Mouse (Mus musculus): ENCODE measurements around the gene Pygm. TPM values are rescaled to one million over a fixed set of nuclear protein-coding genes. Genes with fewer than 3 reads are reported as not detected.

Pygm gene
- polyA plus RNA-seq, 1 experiment from 2014 or later: 5.7 TPM

- peaks cover 89% of the 10 kb centered on the region for H3K4me1 ChIP-seq (replicated peaks)
- peak overlapping the region; percentile 83 for H3K4me2 ChIP-seq
- 0 out of 2 replicates have a peak, but pooled peaks have one; percentile 4 for ATAC-seq (ENCODE audit: low FRiP score)
- H3K36me3 ChIP-seq: no peaks in the 10 kb centered on the region
- H3K27ac ChIP-seq: peak overlapping the region; percentile 97
- H3K9me3 ChIP-seq: no peaks in the 10 kb centered on the region
- H3K27me3 ChIP-seq: peaks cover 17% of the 10 kb centered on the region; the same call in 1 of the 2 replicates
- 3% methylated on average over 19 of the region's 23 CpGs for WGBS
- peak overlapping the region; percentile 61 for H3K4me3 ChIP-seq
- H3K9ac ChIP-seq: peak overlapping the region; percentile 90
Observed at GRCm38 (mm10) chr19:6418984-6419692, 34.9 kb downstream of the Pygm start.

GRCm38 (mm10) chr19:6419805-6420310, 35.7 kb downstream of the Pygm start:
- H3K27ac ChIP-seq: peak overlapping the region; percentile 97
- H3K4me2 ChIP-seq: peak overlapping the region; percentile 83
- H3K27me3 ChIP-seq: peaks cover 17% of the 10 kb centered on the region; the same call in 1 of the 2 replicates
- no peaks in the 10 kb centered on the region for H3K9me3 ChIP-seq
- H3K9ac ChIP-seq: peak overlapping the region; percentile 90
- no peak for ATAC-seq (ENCODE audit: low FRiP score)
- 47% methylated on average over 9 of the region's 9 CpGs for WGBS
- H3K4me1 ChIP-seq (replicated peaks): peaks cover 90% of the 10 kb centered on the region
- H3K4me3 ChIP-seq: peak overlapping the region; percentile 61
- H3K36me3 ChIP-seq: no peaks in the 10 kb centered on the region

GRCm38 (mm10) chr19:6420481-6421210, 36.4 kb downstream of the Pygm start:
- Histone ChIP-seq H3K27ac (peak overlapping the region; percentile 97), H3K27me3 (peaks cover 18% of the 10 kb centered on the region; the same call in 1 of the 2 replicates), H3K36me3 (no peaks in the 10 kb centered on the region), H3K4me1 (replicated peaks) (peaks cover 90% of the 10 kb centered on the region), H3K4me3 (peak overlapping the region; percentile 61), H3K4me2 (peak overlapping the region; percentile 83), H3K9ac (peak overlapping the region; percentile 90), H3K9me3 (no peaks in the 10 kb centered on the region)
- ATAC-seq (ENCODE audit: low FRiP score): no peak
- 50% methylated on average over 19 of the region's 19 CpGs for WGBS

- Histone ChIP-seq H3K36me3 (no peaks in the 10 kb centered on the region), H3K4me2 (peak overlapping the region; percentile 83), H3K4me1 (replicated peaks) (peaks cover 90% of the 10 kb centered on the region), H3K27me3 (peaks cover 22% of the 10 kb centered on the region; the same call in 1 of the 2 replicates), H3K27ac (no peak overlapping the region), H3K9ac (peak overlapping the region; percentile 90), H3K9me3 (no peaks in the 10 kb centered on the region), H3K4me3 (peak overlapping the region; percentile 61)
- no peak for ATAC-seq (ENCODE audit: low FRiP score)
- 73% methylated on average over 9 of the region's 9 CpGs for WGBS
Observed at GRCm38 (mm10) chr19:6421211-6421590, 37.0 kb downstream of the Pygm start.

GRCm38 (mm10) chr19:6422014-6422413, 37.8 kb downstream of the Pygm start:
- Histone ChIP-seq H3K27ac (no peak overlapping the region), H3K36me3 (no peaks in the 10 kb centered on the region), H3K4me1 (replicated peaks) (peaks cover 90% of the 10 kb centered on the region), H3K4me2 (peak overlapping the region; percentile 0; the same call in 1 of the 2 replicates), H3K9me3 (no peaks in the 10 kb centered on the region), H3K27me3 (peaks cover 29% of the 10 kb centered on the region), H3K4me3 (no peak overlapping the region), H3K9ac (peak overlapping the region; percentile 35; the same call in 1 of the 2 replicates)
- 77% methylated on average over 7 of the region's 7 CpGs for WGBS
- ATAC-seq (ENCODE audit: low FRiP score): no peak

GRCm38 (mm10) chr19:6423241-6423640, 39.0 kb downstream of the Pygm start:
- WGBS: 87% methylated on average over 16 of the region's 16 CpGs
- ATAC-seq (ENCODE audit: low FRiP score): no peak
- Histone ChIP-seq H3K9me3 (no peaks in the 10 kb centered on the region), H3K27ac (no peak overlapping the region), H3K4me3 (no peak overlapping the region), H3K36me3 (peaks cover 5% of the 10 kb centered on the region), H3K4me2 (no peak overlapping the region), H3K27me3 (peaks cover 41% of the 10 kb centered on the region), H3K4me1 (replicated peaks) (peaks cover 90% of the 10 kb centered on the region), H3K9ac (no peak overlapping the region)

GRCm38 (mm10) chr19:6424137-6424881, 40.1 kb downstream of the Pygm start:
- H3K27me3 ChIP-seq: peaks cover 52% of the 10 kb centered on the region
- peak overlapping the region; percentile 29; the same call in 1 of the 2 replicates for H3K9ac ChIP-seq
- H3K4me3 ChIP-seq: no peak overlapping the region
- WGBS: 51% methylated on average over 8 of the region's 8 CpGs
- no peaks in the 10 kb centered on the region for H3K9me3 ChIP-seq
- ATAC-seq (ENCODE audit: low FRiP score): no peak
- H3K27ac ChIP-seq: peak overlapping the region; percentile 76
- H3K4me2 ChIP-seq: 0 out of 2 replicates have a peak overlapping the region, but pooled peaks have one; percentile 8
- peaks cover 100% of the 10 kb centered on the region for H3K4me1 ChIP-seq (replicated peaks)
- peaks cover 10% of the 10 kb centered on the region for H3K36me3 ChIP-seq

- Histone ChIP-seq H3K36me3 (peaks cover 10% of the 10 kb centered on the region), H3K4me3 (no peak overlapping the region), H3K4me2 (peak overlapping the region; percentile 4; the same call in 1 of the 2 replicates), H3K9ac (no peak overlapping the region), H3K9me3 (no peaks in the 10 kb centered on the region), H3K27me3 (peaks cover 60% of the 10 kb centered on the region), H3K4me1 (replicated peaks) (peaks cover 100% of the 10 kb centered on the region), H3K27ac (peak overlapping the region; percentile 76)
- ATAC-seq (ENCODE audit: low FRiP score): no peak
- 31% methylated on average over 5 of the region's 5 CpGs for WGBS
Observed at GRCm38 (mm10) chr19:6425595-6425994, 41.4 kb downstream of the Pygm start.

- Histone ChIP-seq H3K4me1 (replicated peaks) (peaks cover 96% of the 10 kb centered on the region), H3K4me3 (peak overlapping the region; percentile 33; the same call in 1 of the 2 replicates), H3K27me3 (peaks cover 52% of the 10 kb centered on the region), H3K9me3 (no peaks in the 10 kb centered on the region), H3K27ac (peak overlapping the region; percentile 30; the same call in 1 of the 2 replicates), H3K36me3 (peaks cover 10% of the 10 kb centered on the region), H3K9ac (no peak overlapping the region), H3K4me2 (0 out of 2 replicates have a peak overlapping the region, but pooled peaks have one; percentile 58)
- ATAC-seq (ENCODE audit: low FRiP score): no peak
- WGBS: 14% methylated on average over 13 of the region's 13 CpGs
Observed at GRCm38 (mm10) chr19:6426703-6427500, 42.7 kb downstream of the Pygm start.

GRCm38 (mm10) chr19:6427653-6428434, 43.6 kb downstream of the Pygm start:
- H3K9me3 ChIP-seq: no peaks in the 10 kb centered on the region
- H3K36me3 ChIP-seq: peaks cover 10% of the 10 kb centered on the region
- 0 out of 2 replicates have a peak overlapping the region, but pooled peaks have one; percentile 9 for H3K27ac ChIP-seq
- peak overlapping the region; percentile 72 for H3K9ac ChIP-seq
- peaks cover 91% of the 10 kb centered on the region for H3K4me1 ChIP-seq (replicated peaks)
- peaks cover 51% of the 10 kb centered on the region for H3K27me3 ChIP-seq
- under 1% methylated on average over 86 of the region's 94 CpGs for WGBS
- peak overlapping the region; percentile 58 for H3K4me2 ChIP-seq
- no peak for ATAC-seq (ENCODE audit: low FRiP score)
- H3K4me3 ChIP-seq: peak overlapping the region; percentile 33

Data from hindbrain, embryonic 13.5 days (tissue).